23 mouse cellular contexts compared by ENCODE assay signal in the genomic region with DNA sequence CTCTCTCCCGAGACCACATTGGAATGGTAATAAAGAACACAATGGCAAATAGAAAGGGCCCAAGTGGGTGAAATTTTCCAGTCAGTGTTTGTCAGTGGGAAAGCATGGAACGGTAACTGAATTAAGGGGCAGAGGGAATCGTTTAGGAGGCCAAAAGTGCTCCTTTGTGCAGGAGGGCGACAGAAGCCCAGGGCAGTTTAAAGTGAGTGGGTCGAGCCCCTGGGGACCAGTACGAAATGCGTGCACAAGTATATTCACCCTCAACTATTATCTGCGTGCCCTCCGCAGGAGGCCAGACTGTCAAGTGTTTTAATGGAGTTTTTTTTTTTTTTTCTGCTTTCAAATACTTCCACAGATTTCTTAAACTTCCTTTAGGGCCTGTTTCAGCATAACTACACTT.
"Had no signal": no experiment of that assay in that cellular context is flagged by ENCODE, and none has a peak within 500 bp of the region (broad histone marks: within the 10 kb centered on the region; RNA-seq: fewer than 3 reads in every experiment).

No protein-coding gene starts in this region.

- ATAC-seq: liver, postnatal 0 days; lung, postnatal 0 days; midbrain, embryonic 13.5 days; midbrain, embryonic 16.5 days had no signal

- H3K4me2 ChIP-seq: limb, embryonic 12.5 days; limb, embryonic 15.5 days; liver, embryonic 11.5 days; lung, embryonic 14.5 days; midbrain, embryonic 13.5 days; neural tube, embryonic 13.5 days had no signal

- H3K4me1 ChIP-seq: limb, embryonic 12.5 days; limb, embryonic 15.5 days; midbrain, embryonic 10.5 days; midbrain, embryonic 13.5 days had no signal

- DNase-seq: kidney, adult 9 months; kidney, postnatal 14 days; kidney, postnatal 4 days; left cerebral cortex, postnatal 4 days; lung, embryonic 14.5 days; right cerebral cortex, adult 18-20 months; right cerebral cortex, postnatal 14 days; right cerebral cortex, postnatal 4 days; thymus, adult 2 months; thymus, postnatal 14 days had no signal

- H3K9me3 ChIP-seq: limb, embryonic 12.5 days; limb, embryonic 15.5 days; midbrain, embryonic 10.5 days; midbrain, embryonic 13.5 days; neural tube, embryonic 13.5 days had no signal

- H3K27ac ChIP-seq: limb, embryonic 12.5 days; limb, embryonic 15.5 days; liver, embryonic 14.5 days; macrophage; midbrain, embryonic 10.5 days; midbrain, embryonic 13.5 days; neural tube, embryonic 13.5 days; stomach, postnatal 0 days had no signal

- H3K4me3 ChIP-seq: limb, embryonic 12.5 days; limb, embryonic 15.5 days; midbrain, embryonic 10.5 days; midbrain, embryonic 13.5 days; myocyte; neural tube, embryonic 13.5 days had no signal

- H3K27me3 ChIP-seq: limb, embryonic 12.5 days; limb, embryonic 15.5 days; midbrain, embryonic 13.5 days; neural tube, embryonic 13.5 days had no signal

- H3K36me3 ChIP-seq: limb, embryonic 12.5 days; limb, embryonic 15.5 days; midbrain, embryonic 10.5 days; midbrain, embryonic 13.5 days; neural tube, embryonic 13.5 days had no signal

- H3K9ac ChIP-seq: limb, embryonic 12.5 days; limb, embryonic 15.5 days; liver, embryonic 14.5 days; liver, postnatal 0 days; lung, embryonic 14.5 days; midbrain, embryonic 13.5 days; neural tube, embryonic 13.5 days had no signal
